Mouse (Mus musculus) layer of hippocampus, postnatal 36 days (tissue): ENCODE measurements at regions not wholly inside any gene's neighbourhood (a gene's known extent, or its start where the extent isn't known, plus 50 kb on each side); places are given as distances from the start of the nearest gene placed in this dataset.
"Not testable (repeated sequence)": the region's sequence is repeated elsewhere in the genome, so short reads cannot be mapped to it uniquely, and the experiment has no call there.

Source experiments
- DNase-seq, 2 experiments: peaks; one replicate each; pipeline ENCODE4 v3.0.0; 2022

GRCm38 (mm10) chr5:102123285-102123684 lies 53.6 kb upstream of the Wdfy3 start:
- peak; percentile 27 to 43 for DNase-seq

- peak; percentile 32 to 35 for DNase-seq
These were observed 57.0 kb upstream of the Wdfy3 start for GRCm38 (mm10) chr5:102126737-102127136.

GRCm38 (mm10) chr5:102147991-102148390 lies 78.3 kb upstream of the Wdfy3 start:
- no peak for DNase-seq

- peak; percentile 80 to 84 for DNase-seq
These were observed 79.9 kb upstream of the Wdfy3 start for GRCm38 (mm10) chr5:102149481-102150129.

GRCm38 (mm10) chr5:102159621-102160020 lies 89.9 kb upstream of the Wdfy3 start:
- DNase-seq = no peak

GRCm38 (mm10) chr5:102167981-102168380 lies 98.3 kb upstream of the Wdfy3 start:
- no peak for DNase-seq

- peak in 1 of 2 experiments; percentile 12 for DNase-seq
These were observed 102.1 kb upstream of the Wdfy3 start for GRCm38 (mm10) chr5:102171808-102172207.

- DNase-seq = no peak
These were observed 110.5 kb upstream of the Wdfy3 start for GRCm38 (mm10) chr5:102180250-102180649.

GRCm38 (mm10) chr5:102188951-102189350 lies 119.2 kb upstream of the Wdfy3 start:
- DNase-seq = not testable (repeated sequence)

- no peak for DNase-seq
These were observed 136.7 kb upstream of the Wdfy3 start for GRCm38 (mm10) chr5:102206456-102206855.

GRCm38 (mm10) chr5:102206953-102207352 lies 137.2 kb upstream of the Wdfy3 start:
- DNase-seq = peak; percentile 62 to 72

GRCm38 (mm10) chr5:102213145-102213544 lies 143.4 kb upstream of the Wdfy3 start:
- DNase-seq = peak; percentile 18 to 33

- DNase-seq = no peak
These were observed 157.4 kb upstream of the Wdfy3 start for GRCm38 (mm10) chr5:102227131-102227530.

GRCm38 (mm10) chr5:102242614-102243013 lies 172.9 kb upstream of the Wdfy3 start:
- DNase-seq = no peak

- no peak for DNase-seq
These were observed 175.0 kb upstream of the Wdfy3 start for GRCm38 (mm10) chr5:102244706-102245105.

- no peak for DNase-seq
These were observed 179.0 kb upstream of the Wdfy3 start for GRCm38 (mm10) chr5:102248747-102249146.

- no peak for DNase-seq
These were observed 181.4 kb upstream of the Wdfy3 start for GRCm38 (mm10) chr5:102251076-102251475.

- DNase-seq = no peak
These were observed 184.1 kb upstream of the Wdfy3 start for GRCm38 (mm10) chr5:102253786-102254185.

- DNase-seq = no peak
These were observed 187.4 kb upstream of the Wdfy3 start for GRCm38 (mm10) chr5:102257104-102257503.

- no peak for DNase-seq
These were observed 191.9 kb upstream of the Wdfy3 start for GRCm38 (mm10) chr5:102261621-102262020.

- DNase-seq = no peak
These were observed 196.7 kb upstream of the Wdfy3 start for GRCm38 (mm10) chr5:102266451-102266850.

GRCm38 (mm10) chr5:102267150-102267549 lies 197.4 kb upstream of the Wdfy3 start:
- DNase-seq = no peak

GRCm38 (mm10) chr5:102269204-102269603 lies 199.5 kb upstream of the Wdfy3 start:
- no peak for DNase-seq

GRCm38 (mm10) chr5:102275621-102276020 lies 205.6 kb upstream of the Arhgap24 start:
- DNase-seq = no peak

GRCm38 (mm10) chr5:102287131-102287530 lies 194.1 kb upstream of the Arhgap24 start:
- DNase-seq = peak; percentile 3
